Comparison of ENCODE assay signal across 31 mouse cellular contexts in the genomic region with DNA sequence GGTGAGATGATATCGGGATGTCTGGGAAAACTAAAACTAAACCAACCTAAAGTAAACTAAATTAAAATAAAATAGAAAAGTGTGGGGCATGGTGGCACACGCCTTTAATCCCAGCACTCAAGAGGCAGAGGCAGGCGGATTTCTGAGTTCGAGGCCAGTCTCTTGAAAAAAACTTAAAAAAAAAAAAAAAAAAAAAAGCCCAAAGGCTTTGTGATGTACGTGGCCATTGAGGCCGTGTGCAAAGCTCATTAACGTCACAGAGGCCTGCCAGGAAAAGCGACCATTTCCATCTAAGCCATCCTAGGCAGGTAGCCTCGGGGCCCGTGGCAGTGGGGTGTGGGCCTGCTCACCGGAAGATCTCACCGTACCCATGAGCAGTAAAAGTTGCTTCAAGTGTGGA. TPM values are rescaled to one million over a fixed set of nuclear protein-coding genes. Genes with fewer than 3 reads are reported as not detected.
"Had no signal": no experiment of that assay in that cellular context is flagged by ENCODE, and none has a peak within 500 bp of the region (broad histone marks: within the 10 kb centered on the region; RNA-seq: fewer than 3 reads in every experiment).

A gene (plus strand): TSS at position 284 of the 400 bp plus-strand sequence.

- H3K9ac ChIP-seq: limb, embryonic 13.5 days; liver, embryonic 12.5 days; liver, embryonic 15.5 days; lung, embryonic 15.5 days; midbrain, embryonic 12.5 days; neural tube, embryonic 13.5 days; stomach, embryonic 15.5 days had no signal

- DNase-seq: kidney, adult 2 months; kidney, postnatal 25 days; layer of hippocampus, adult 9-11 months; liver; lung, adult 18-20 months; lung, postnatal 14 days; retina, postnatal 1 day; right cerebral cortex, postnatal 25 days; spleen, adult 18-20 months; thymus, postnatal 25 days had no signal

- H3K9me3 ChIP-seq: limb, embryonic 10.5 days; limb, embryonic 13.5 days; liver, embryonic 12.5 days; liver, embryonic 15.5 days; lung, embryonic 15.5 days; midbrain, embryonic 12.5 days; neural tube, embryonic 13.5 days; stomach, embryonic 15.5 days had no signal

- H3K27ac ChIP-seq: kidney, postnatal 0 days; layer of hippocampus, adult 2 months; limb, embryonic 10.5 days; limb, embryonic 13.5 days; liver, embryonic 12.5 days; liver, embryonic 15.5 days; lung, embryonic 15.5 days; midbrain, embryonic 12.5 days; neural tube, embryonic 13.5 days; stomach, embryonic 15.5 days had no signal

- H3K27me3 ChIP-seq: limb, embryonic 13.5 days; stomach, embryonic 15.5 days had no signal

- ATAC-seq: liver, embryonic 12.5 days; midbrain, embryonic 16.5 days had no signal

- H3K36me3 ChIP-seq: limb, embryonic 10.5 days; limb, embryonic 13.5 days; liver, embryonic 12.5 days; liver, embryonic 15.5 days; lung, embryonic 15.5 days; midbrain, embryonic 12.5 days; neural tube, embryonic 13.5 days; stomach, embryonic 15.5 days had no signal

- H3K4me1 ChIP-seq: limb, embryonic 10.5 days; limb, embryonic 13.5 days; liver, embryonic 12.5 days; liver, embryonic 15.5 days; lung, embryonic 15.5 days; midbrain, embryonic 12.5 days; neural tube, embryonic 13.5 days; stomach, embryonic 15.5 days had no signal

- H3K4me3 ChIP-seq: layer of hippocampus, adult 2 months; limb, embryonic 10.5 days; limb, embryonic 13.5 days; liver, embryonic 12.5 days; liver, embryonic 15.5 days; lung, embryonic 15.5 days; midbrain, embryonic 12.5 days; myocyte; neural tube, embryonic 13.5 days; stomach, embryonic 15.5 days had no signal

- H3K4me2 ChIP-seq: limb, embryonic 13.5 days; liver, embryonic 12.5 days; liver, embryonic 15.5 days; lung, embryonic 15.5 days; midbrain, embryonic 12.5 days; neural tube, embryonic 13.5 days; stomach, embryonic 15.5 days had no signal

RNA-seq across cellular contexts. Expression of the gene that starts here (rescaled TPM):
- total RNA-seq: layer of hippocampus, adult 2 months; layer of hippocampus, postnatal 25 days; left cerebral cortex, adult 18-20 months; left cerebral cortex, postnatal 25 days; megakaryocyte progenitor cell, adult 5-6 weeks; monocyte, adult 5-6 weeks; neutrophil, adult 5-6 weeks had no signal
- polyA plus RNA-seq: kidney, embryonic 14.5 days; kidney, postnatal 0 days; large intestine, adult 2 months; limb, embryonic 10.5 days; limb, embryonic 13.5 days; liver, embryonic 12.5 days; liver, embryonic 15.5 days; lung, embryonic 15.5 days; midbrain, embryonic 12.5 days; midbrain, embryonic 16.5 days; myocyte; neural tube, embryonic 13.5 days; stomach, embryonic 15.5 days; thymus, postnatal 0 days had no signal
